Mouse (Mus musculus): ENCODE data around the gene St13. TPM values are rescaled to one million over a fixed set of nuclear protein-coding genes. Genes with fewer than 3 reads are reported as not detected.

St13 gene
- polyA plus RNA-seq, 1 experiment = 119 TPM

DNA sequence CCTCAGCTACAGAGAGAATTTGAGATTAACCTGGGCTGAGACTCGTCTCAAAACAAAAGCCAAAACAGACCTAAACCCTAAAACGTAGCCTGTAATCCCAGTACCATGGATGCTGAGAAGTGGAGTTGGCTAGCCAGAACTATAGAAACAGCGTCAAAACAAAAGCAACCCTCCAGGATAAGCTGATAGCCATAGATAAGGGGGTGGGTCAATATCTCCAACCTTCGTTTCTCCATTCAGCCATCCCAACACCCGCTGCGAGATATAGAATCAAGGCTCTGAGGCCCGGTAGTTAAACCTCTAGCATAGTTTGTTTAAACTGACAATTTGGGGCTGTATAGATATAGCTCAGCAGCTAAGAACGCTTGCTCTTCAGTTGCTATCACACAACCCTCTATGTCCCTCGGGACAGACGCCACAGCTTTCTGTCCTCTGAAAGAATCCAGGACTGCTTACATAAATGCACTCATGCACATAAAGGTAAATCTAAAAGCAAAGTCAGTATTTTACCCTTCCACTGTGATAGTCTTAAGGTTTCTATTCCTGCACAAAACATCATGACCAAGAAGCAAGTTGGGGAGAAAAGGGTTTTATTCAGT is 38.4 kb downstream of the St13 start:
- Histone ChIP-seq H3K4me3 (replicated peaks; ENCODE audit: control insufficient read depth, low read depth, low read length) (no peak overlapping the region), H3K27ac (ENCODE audit: control insufficient read depth, insufficient read depth, low read depth, low read length, poor library complexity) (peak overlapping the region; percentile 88; the same call in 1 of the 2 replicates), H3K4me1 (ENCODE audit: control insufficient read depth, insufficient read depth, low read length) (peaks cover 1% of the 10 kb centered on the region; the same call in 1 of the 2 replicates)
- TF ChIP-seq POLR2A (IDR thresholded peaks at IDR 0.05; ENCODE audit: borderline replicate concordance, control insufficient read depth, low read depth, low read length) = no peak
- no peak for TF ChIP-seq CTCF (IDR thresholded peaks at IDR 0.05; ENCODE audit: control insufficient read depth, insufficient read depth, low read length)
- 35% methylated on average over 10 of the region's 10 CpGs for WGBS

DNA sequence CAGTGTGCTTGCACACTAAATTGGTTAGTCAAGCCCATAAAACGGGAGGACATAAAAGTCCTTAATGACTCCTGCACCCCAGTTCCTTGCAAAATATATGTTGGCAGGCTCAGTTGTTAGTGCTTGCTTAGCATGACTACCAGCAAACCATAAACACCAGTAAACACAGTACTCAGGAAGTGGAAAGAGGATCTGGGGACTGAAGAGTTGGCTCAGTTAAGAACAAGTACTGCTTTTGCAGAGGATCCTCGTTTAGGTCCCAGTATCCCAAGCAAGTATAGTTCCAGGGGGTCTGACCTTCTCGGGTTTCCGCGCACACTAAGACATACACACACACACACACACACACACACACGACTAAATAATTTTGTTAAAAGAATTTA is 38.9 kb downstream of the St13 start:
- peaks cover 1% of the 10 kb centered on the region; the same call in 1 of the 2 replicates for H3K4me1 ChIP-seq (ENCODE audit: control insufficient read depth, insufficient read depth, low read length)
- TF ChIP-seq CTCF (IDR thresholded peaks at IDR 0.05; ENCODE audit: control insufficient read depth, insufficient read depth, low read length) (no peak), POLR2A (IDR thresholded peaks at IDR 0.05; ENCODE audit: borderline replicate concordance, control insufficient read depth, low read depth, low read length) (no peak)
- peak overlapping the region; percentile 97 for H3K4me3 ChIP-seq (replicated peaks; ENCODE audit: control insufficient read depth, low read depth, low read length)
- peak overlapping the region; percentile 88 for H3K27ac ChIP-seq (ENCODE audit: control insufficient read depth, insufficient read depth, low read depth, low read length, poor library complexity)
- WGBS = 25% methylated on average over 6 of the region's 6 CpGs

DNA sequence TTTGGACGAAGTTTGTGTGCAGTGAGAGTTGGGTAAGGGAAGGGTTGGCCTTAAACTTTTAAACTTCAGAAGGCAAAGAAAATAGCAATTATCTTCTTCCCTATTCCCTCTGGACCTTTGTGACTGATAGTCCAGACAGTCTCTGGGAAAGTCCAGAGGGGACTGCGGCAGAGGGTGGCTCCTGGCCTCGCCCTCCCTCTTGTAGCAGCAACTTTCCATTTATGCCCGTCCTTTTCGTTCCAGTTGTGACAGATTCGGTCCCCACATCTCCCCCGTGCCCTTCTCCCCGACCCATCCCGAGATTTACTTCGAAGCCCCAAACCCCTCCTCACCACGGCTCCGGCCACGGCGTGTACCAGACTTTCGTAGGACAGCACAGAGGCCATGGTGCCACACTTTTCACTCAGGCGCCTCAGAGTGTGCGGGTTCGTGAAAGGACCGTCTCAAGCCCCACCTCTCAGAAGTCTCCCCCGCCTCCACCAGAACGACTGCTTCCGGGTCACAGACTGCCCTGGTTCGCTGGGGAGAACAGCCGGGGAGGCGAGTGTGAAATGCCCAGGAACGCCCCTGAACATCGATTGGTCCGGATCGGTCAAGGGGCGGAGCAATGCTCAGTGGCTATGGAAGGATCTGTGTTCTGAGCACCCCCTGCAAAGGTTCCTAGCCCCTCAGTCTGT is 39.4 kb downstream of the St13 start, which contains the start of gene Slc25a17:
TSS of gene Slc25a17 (minus strand) at position 468 of the 677 bp plus-strand sequence.
- Histone ChIP-seq H3K27ac (ENCODE audit: control insufficient read depth, insufficient read depth, low read depth, low read length, poor library complexity) (peak within 1 kb of the TSS; percentile 88), H3K4me1 (ENCODE audit: control insufficient read depth, insufficient read depth, low read length) (peaks cover 1% of the 10 kb centered on the region; the same call in 1 of the 2 replicates), H3K4me3 (replicated peaks; ENCODE audit: control insufficient read depth, low read depth, low read length) (peak within 1 kb of the TSS; percentile 97)
- 1% methylated on average over 30 of the region's 30 CpGs for WGBS
- TF ChIP-seq POLR2A (IDR thresholded peaks at IDR 0.05; ENCODE audit: borderline replicate concordance, control insufficient read depth, low read depth, low read length) (peak; percentile 70; the same call in 1 of the 2 replicates), CTCF (IDR thresholded peaks at IDR 0.05; ENCODE audit: control insufficient read depth, insufficient read depth, low read length) (no peak)

GRCm38 (mm10) chr15:81359421-81359820 is 40.5 kb downstream of the St13 start:
- TF ChIP-seq CTCF (IDR thresholded peaks at IDR 0.05; ENCODE audit: control insufficient read depth, insufficient read depth, low read length) = no peak
- no peak overlapping the region for H3K27ac ChIP-seq (ENCODE audit: control insufficient read depth, insufficient read depth, low read depth, low read length, poor library complexity)
- peaks cover 1% of the 10 kb centered on the region; the same call in 1 of the 2 replicates for H3K4me1 ChIP-seq (ENCODE audit: control insufficient read depth, insufficient read depth, low read length)
- 54% methylated on average over 5 of the region's 5 CpGs for WGBS
- no peak overlapping the region for H3K4me3 ChIP-seq (replicated peaks; ENCODE audit: control insufficient read depth, low read depth, low read length)

GRCm38 (mm10) chr15:81358943-81359342 is 40.9 kb downstream of the St13 start:
- WGBS = 50% methylated on average over 3 of the region's 3 CpGs
- TF ChIP-seq POLR2A (IDR thresholded peaks at IDR 0.05; ENCODE audit: borderline replicate concordance, control insufficient read depth, low read depth, low read length) (no peak), CTCF (IDR thresholded peaks at IDR 0.05; ENCODE audit: control insufficient read depth, insufficient read depth, low read length) (no peak)
- peaks cover 1% of the 10 kb centered on the region; the same call in 1 of the 2 replicates for H3K4me1 ChIP-seq (ENCODE audit: control insufficient read depth, insufficient read depth, low read length)
- no peak overlapping the region for H3K27ac ChIP-seq (ENCODE audit: control insufficient read depth, insufficient read depth, low read depth, low read length, poor library complexity)
- H3K4me3 ChIP-seq (replicated peaks; ENCODE audit: control insufficient read depth, low read depth, low read length) = no peak overlapping the region

DNA sequence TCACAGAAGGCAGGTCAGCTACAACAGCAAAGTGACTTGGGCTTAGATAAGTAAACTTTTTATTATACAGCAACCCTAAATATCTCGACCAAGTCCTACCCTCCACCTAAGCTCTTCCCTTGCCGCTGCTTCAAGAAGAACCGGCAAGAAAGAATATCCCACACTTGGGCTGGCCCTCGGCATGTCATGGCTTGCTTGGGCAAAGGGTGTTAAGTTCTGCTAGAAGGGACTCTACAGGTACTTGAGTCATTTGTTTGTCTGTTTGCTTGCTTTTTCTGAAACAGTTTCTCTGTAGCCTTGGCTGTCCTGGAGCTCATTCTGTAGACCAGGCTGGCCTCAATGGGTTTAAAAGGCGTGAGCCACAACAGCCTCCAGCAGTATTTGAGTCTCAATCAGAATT is 42.9 kb downstream of the St13 start:
- TF ChIP-seq CTCF (IDR thresholded peaks at IDR 0.05; ENCODE audit: control insufficient read depth, insufficient read depth, low read length) = no peak
- TF ChIP-seq POLR2A (IDR thresholded peaks at IDR 0.05; ENCODE audit: borderline replicate concordance, control insufficient read depth, low read depth, low read length) = no peak
- peaks cover 1% of the 10 kb centered on the region; the same call in 1 of the 2 replicates for H3K4me1 ChIP-seq (ENCODE audit: control insufficient read depth, insufficient read depth, low read length)
- 84% methylated on average over 5 of the region's 5 CpGs for WGBS
- no peak overlapping the region for H3K27ac ChIP-seq (ENCODE audit: control insufficient read depth, insufficient read depth, low read depth, low read length, poor library complexity)
- no peak overlapping the region for H3K4me3 ChIP-seq (replicated peaks; ENCODE audit: control insufficient read depth, low read depth, low read length)

DNA sequence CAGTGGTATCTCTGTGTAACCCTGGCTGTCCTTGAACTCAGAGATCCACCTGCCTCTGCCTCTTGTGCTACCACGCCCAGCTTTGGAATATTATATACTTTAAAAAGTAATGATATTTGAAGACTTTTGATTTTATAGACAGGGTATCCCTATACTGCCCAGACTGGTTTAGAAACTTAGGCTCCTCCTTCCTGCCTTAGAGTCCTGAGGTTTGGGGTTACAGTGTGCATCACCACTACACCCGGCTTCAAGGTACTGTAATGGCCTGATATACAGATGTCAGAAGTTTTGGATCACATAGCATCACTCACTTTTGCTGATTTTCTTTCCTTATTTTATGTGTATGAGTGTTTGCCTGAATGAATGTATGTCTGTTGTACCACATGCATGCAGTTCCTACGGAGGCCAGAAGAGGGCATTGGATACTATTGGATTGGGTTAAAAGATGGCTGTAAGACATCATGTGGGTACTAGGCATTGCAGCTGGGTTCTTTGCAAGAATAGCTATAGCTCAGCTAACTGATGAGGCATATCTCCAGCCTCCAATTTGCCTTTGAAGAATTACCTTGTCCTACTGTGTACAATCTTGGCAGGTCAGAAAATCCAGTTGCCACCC is 44.6 kb downstream of the St13 start:
- H3K27ac ChIP-seq (ENCODE audit: control insufficient read depth, insufficient read depth, low read depth, low read length, poor library complexity) = no peak overlapping the region

GRCm38 (mm10) chr15:81352638-81353037 is 47.2 kb downstream of the St13 start:
- Histone ChIP-seq H3K27ac (ENCODE audit: control insufficient read depth, insufficient read depth, low read depth, low read length, poor library complexity) (no peak overlapping the region), H3K4me1 (ENCODE audit: control insufficient read depth, insufficient read depth, low read length) (no peaks in the 10 kb centered on the region), H3K4me3 (replicated peaks; ENCODE audit: control insufficient read depth, low read depth, low read length) (no peak overlapping the region)
- 41% methylated on average over 1 of the region's 1 CpGs for WGBS
- no peak for TF ChIP-seq POLR2A (IDR thresholded peaks at IDR 0.05; ENCODE audit: borderline replicate concordance, control insufficient read depth, low read depth, low read length)
- peak; percentile 28; the same call in 1 of the 2 replicates for TF ChIP-seq CTCF (IDR thresholded peaks at IDR 0.05; ENCODE audit: control insufficient read depth, insufficient read depth, low read length)

More for the DNA sequence above, 44.6 kb downstream of the St13 start:
- no peak overlapping the region for H3K4me3 ChIP-seq (replicated peaks; ENCODE audit: control insufficient read depth, low read depth, low read length)
- peaks cover 1% of the 10 kb centered on the region; the same call in 1 of the 2 replicates for H3K4me1 ChIP-seq (ENCODE audit: control insufficient read depth, insufficient read depth, low read length)
- no peak for TF ChIP-seq POLR2A (IDR thresholded peaks at IDR 0.05; ENCODE audit: borderline replicate concordance, control insufficient read depth, low read depth, low read length)
- TF ChIP-seq CTCF (IDR thresholded peaks at IDR 0.05; ENCODE audit: control insufficient read depth, insufficient read depth, low read length) = no peak
- WGBS = 57% methylated on average over 3 of the region's 3 CpGs
